Mouse (Mus musculus): ENCODE data around the gene Wfs1.

GRCm38 (mm10) chr5:36945102-36945701 lies 43.8 kb downstream of the Wfs1 start:
- TF ChIP-seq CTCF (IDR thresholded peaks at IDR 0.05; ENCODE audit: low read depth, low read length) (no peak), POLR2A (IDR thresholded peaks at IDR 0.05; ENCODE audit: extremely low read depth, insufficient read depth, low read length) (no peak)
